ENCODE assay signal across 8 mouse cellular contexts in genomic region chr8:57653056-57653767, GRCm38 (mm10). TPM values are rescaled to one million over a fixed set of nuclear protein-coding genes. Genes with fewer than 3 reads are reported as not detected.
DNase-seq lines count a peak whose midpoint lies in the region; ATAC-seq lines count a peak whose summit lies in the region.

No protein-coding gene starts in this region.

- peak overlapping the region; percentile 96 for H3K27ac ChIP-seq in embryonic facial prominence, embryonic 14.5 days (replicated peaks; ENCODE audit: low read depth, low read length)

- H3K9me3 ChIP-seq in embryonic facial prominence, embryonic 14.5 days (ENCODE audit: control insufficient read depth, low read length): no peaks in the 10 kb centered on the region

- H3K4me2 ChIP-seq in embryonic facial prominence, embryonic 14.5 days (ENCODE audit: low read depth, low read length): peak overlapping the region; percentile 74

- peak; percentile 54 for DNase-seq in ES-CJ7 (ENCODE audit: low read depth, low spot score)
- peak; percentile 40 for DNase-seq in adrenal gland, postnatal 25 days
- peak; percentile 79 for DNase-seq in embryonic facial prominence, embryonic 14.5 days (ENCODE audit: low spot score)
- DNase-seq in heart, postnatal 10 days: peak; percentile 49 to 53
- DNase-seq in kidney, postnatal 36 days: peak; percentile 38 to 62
- peak; percentile 16 to 18 for DNase-seq in right cerebral cortex, adult 2 months (ENCODE audit: low spot score in 2 of 2)
- DNase-seq in yolk sac, embryonic 10.5 days (ENCODE audit: low spot score): peak; percentile 82

- no peaks in the 10 kb centered on the region for H3K36me3 ChIP-seq in embryonic facial prominence, embryonic 14.5 days (ENCODE audit: control insufficient read depth, insufficient read depth, low read length)

- peak overlapping the region; percentile 97 for H3K9ac ChIP-seq in embryonic facial prominence, embryonic 14.5 days (ENCODE audit: low read depth, low read length)

- ATAC-seq in embryonic facial prominence, embryonic 14.5 days (ENCODE audit: low read depth): peak; percentile 78
- ATAC-seq in megakaryocyte, adult 5-6 weeks (ENCODE audit: poor library complexity, severe bottlenecking): peak; percentile 50

- intact Hi-C loops in heart, postnatal 10 days (cut with DNase I): loop anchor here (2.0 to 10.0 kb wide), 3 partner anchors 76 to 308 kb away; no protein-coding TSS in a partner anchor

- peak overlapping the region; percentile 70 for H3K4me3 ChIP-seq in embryonic facial prominence, embryonic 14.5 days (ENCODE audit: low read depth, low read length)

- WGBS in embryonic facial prominence, embryonic 14.5 days: 1% methylated on average over 18 of the region's 38 CpGs

- no peaks in the 10 kb centered on the region for H3K27me3 ChIP-seq in embryonic facial prominence, embryonic 14.5 days (replicated peaks; ENCODE audit: control insufficient read depth, insufficient read depth, low read length)

- peaks cover 9% of the 10 kb centered on the region for H3K4me1 ChIP-seq in embryonic facial prominence, embryonic 14.5 days (ENCODE audit: control insufficient read depth, insufficient read depth, low read length)

RNA-seq across cellular contexts. Expression of gene Galnt7, which starts 0.4 kb away (rescaled TPM):
- 15.4 and 17.2 TPM in 2 replicates for total RNA-seq in adrenal gland, postnatal 25 days (2021)
- polyA plus RNA-seq in embryonic facial prominence, embryonic 14.5 days (2014; fragmentation: Nextera tagmentation; extraction: Ambion mirVana): 13.0 and 14.1 TPM in 2 replicates
- total RNA-seq in heart, postnatal 10 days (2021): 1 to 10 TPM; 5.7 to 6.5 TPM
- total RNA-seq in megakaryocyte, adult 5-6 weeks (2015): 12.3 and 16.4 TPM in 2 replicates
- 13.0 and 18.1 TPM in 2 replicates for total RNA-seq in megakaryocyte, adult 5-6 weeks (2017)

Comparison
In these comparisons a context has a peak if more than half of its experiments do, and no peak if none do; other contexts are left out.
1. Peak in every context shown above with its lines: DNase-seq, ATAC-seq, H3K4me3 ChIP-seq and H3K27ac ChIP-seq.
2. DNase-seq: peak in every context shown above with its lines; median percentile 82 in yolk sac, embryonic 10.5 days; 79 in embryonic facial prominence, embryonic 14.5 days; 54 in ES-CJ7; 51 in heart, postnatal 10 days; 50 in kidney, postnatal 36 days; 40 in adrenal gland, postnatal 25 days; 17 in right cerebral cortex, adult 2 months.